Comparison of ENCODE assay signal across 22 mouse cellular contexts in genomic region chr16:63615396-63615795, GRCm38 (mm10).
"Had no signal": no experiment of that assay in that cellular context is flagged by ENCODE, and none has a peak within 500 bp of the region (broad histone marks: within the 10 kb centered on the region; RNA-seq: fewer than 3 reads in every experiment).

No protein-coding gene starts in this region.

- DNase-seq: kidney, adult 8-10 months; kidney, postnatal 14 days; kidney, postnatal 4 days; left cerebral cortex, postnatal 4 days; liver, postnatal 0 days; lung, postnatal 36 days; right cerebral cortex, adult 18-20 months; right cerebral cortex, postnatal 14 days; right cerebral cortex, postnatal 4 days; thymus, adult 2 months; thymus, postnatal 14 days had no signal

- H3K4me3 ChIP-seq: kidney, embryonic 15.5 days; limb, embryonic 12.5 days; limb, embryonic 15.5 days; megakaryocyte, embryonic 14.5 days; midbrain, embryonic 12.5 days; neural tube, embryonic 12.5 days; neural tube, embryonic 15.5 days had no signal

- H3K27me3 ChIP-seq: kidney, embryonic 15.5 days; limb, embryonic 15.5 days; megakaryocyte, embryonic 14.5 days; midbrain, embryonic 12.5 days; neural tube, embryonic 12.5 days; neural tube, embryonic 15.5 days had no signal

- H3K27ac ChIP-seq: kidney, embryonic 15.5 days; limb, embryonic 12.5 days; limb, embryonic 15.5 days; liver, embryonic 14.5 days; midbrain, embryonic 12.5 days; neural tube, embryonic 12.5 days; neural tube, embryonic 15.5 days; stomach, postnatal 0 days had no signal

- H3K4me2 ChIP-seq: kidney, embryonic 15.5 days; limb, embryonic 12.5 days; limb, embryonic 15.5 days; liver, embryonic 11.5 days; midbrain, embryonic 12.5 days; neural tube, embryonic 12.5 days; neural tube, embryonic 15.5 days had no signal

- ATAC-seq: intestine, postnatal 0 days; liver, postnatal 0 days had no signal

- H3K9ac ChIP-seq: kidney, embryonic 15.5 days; limb, embryonic 12.5 days; limb, embryonic 15.5 days; liver, embryonic 14.5 days; liver, postnatal 0 days; midbrain, embryonic 12.5 days; neural tube, embryonic 12.5 days; neural tube, embryonic 15.5 days had no signal

- H3K4me1 ChIP-seq: kidney, embryonic 15.5 days; limb, embryonic 15.5 days; megakaryocyte, embryonic 14.5 days; neural tube, embryonic 12.5 days; neural tube, embryonic 15.5 days had no signal

- H3K36me3 ChIP-seq: kidney, embryonic 15.5 days; limb, embryonic 12.5 days; limb, embryonic 15.5 days; midbrain, embryonic 12.5 days; neural tube, embryonic 12.5 days; neural tube, embryonic 15.5 days had no signal

- H3K9me3 ChIP-seq: kidney, embryonic 15.5 days; limb, embryonic 12.5 days; limb, embryonic 15.5 days; megakaryocyte, embryonic 14.5 days; midbrain, embryonic 12.5 days; neural tube, embryonic 12.5 days; neural tube, embryonic 15.5 days had no signal
